Mouse (Mus musculus): ENCODE data around the gene Gtf3a. TPM values are rescaled to one million over a fixed set of nuclear protein-coding genes. Genes with fewer than 3 reads are reported as not detected.

Gene Gtf3a
- total RNA-seq, 4 experiments from 2014 or later = 20.9 to 24.1 (median 22.4) TPM

DNA sequence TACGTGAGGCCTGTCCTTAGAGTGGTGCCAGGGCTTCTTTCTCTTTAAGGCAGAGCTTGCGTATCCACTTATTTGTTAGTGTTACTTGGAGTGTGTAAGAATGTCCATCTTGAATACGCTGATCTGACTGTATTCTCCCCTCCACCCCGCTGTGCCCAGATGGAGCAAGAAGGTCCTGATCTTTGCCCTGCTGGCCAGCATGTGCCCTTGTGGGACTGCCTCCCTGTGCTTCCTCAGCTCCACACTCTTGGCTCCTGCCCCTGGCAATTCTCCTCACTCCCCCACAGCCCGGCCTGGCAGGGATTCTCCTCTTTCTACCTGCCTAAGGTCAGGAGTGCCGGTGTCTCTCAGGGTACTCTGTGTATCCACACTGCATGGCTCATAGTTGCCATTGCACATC lies 32.9 kb downstream of the Gtf3a start:
- DNase-seq (ENCODE audit: low spot score in 2 of 2) = no peak

DNA sequence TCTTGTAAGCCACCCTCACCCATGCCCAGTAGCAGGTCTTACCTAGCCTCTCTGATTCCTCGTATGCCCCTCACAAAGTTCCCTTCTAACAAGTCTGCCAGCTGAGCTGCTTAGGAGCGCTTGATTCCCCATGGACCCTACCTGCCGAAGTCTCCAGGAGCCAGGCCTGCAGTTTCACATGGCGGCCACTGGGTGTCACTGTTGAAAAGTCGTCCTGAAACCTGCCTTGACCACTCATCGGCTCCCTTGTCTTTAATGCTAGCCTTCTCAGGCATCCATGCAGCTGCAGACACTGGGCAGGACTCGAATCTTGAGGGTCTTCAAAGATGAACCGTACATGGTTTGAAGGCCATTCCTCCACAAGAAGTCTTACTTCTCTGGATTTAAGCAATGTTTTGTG lies 34.8 kb downstream of the Gtf3a start:
- peak in 1 of 2 experiments; percentile 42 for DNase-seq (ENCODE audit: low spot score in 2 of 2)

DNA sequence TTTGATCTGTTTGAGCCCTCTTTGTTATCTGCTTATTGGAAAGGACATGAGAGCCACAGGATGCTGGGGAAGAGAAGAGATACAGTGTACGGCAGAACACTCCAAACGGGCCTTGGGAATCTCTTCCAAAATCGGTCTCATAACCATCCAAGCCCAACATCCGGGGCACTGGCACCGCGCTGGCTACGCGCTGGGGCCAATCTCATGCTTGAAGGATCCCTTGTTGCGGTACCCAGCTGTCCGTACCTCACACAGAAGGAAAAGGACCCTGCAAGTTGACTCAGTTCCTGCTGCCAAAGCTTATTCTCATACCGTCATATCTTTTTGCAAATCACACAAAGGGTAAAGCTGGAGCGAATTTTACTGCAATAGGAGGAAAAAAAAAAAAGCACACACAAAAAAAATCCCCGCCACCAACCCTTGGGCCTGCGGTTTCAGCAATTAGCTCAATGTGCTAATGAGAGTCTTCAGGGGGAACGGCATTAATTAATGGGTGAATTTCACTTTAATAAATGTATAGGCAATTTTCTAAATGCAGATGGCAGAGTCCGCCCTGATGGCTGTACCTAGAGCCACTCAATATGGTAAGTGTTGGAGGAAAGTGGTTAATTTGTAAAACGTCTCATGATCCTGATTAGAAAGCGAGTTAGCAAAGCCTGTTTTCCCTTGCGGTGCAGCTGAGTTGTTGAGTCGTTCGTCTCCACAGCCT lies 37.4 kb downstream of the Gtf3a start:
- DNase-seq (ENCODE audit: low spot score in 2 of 2) = no peak

DNA sequence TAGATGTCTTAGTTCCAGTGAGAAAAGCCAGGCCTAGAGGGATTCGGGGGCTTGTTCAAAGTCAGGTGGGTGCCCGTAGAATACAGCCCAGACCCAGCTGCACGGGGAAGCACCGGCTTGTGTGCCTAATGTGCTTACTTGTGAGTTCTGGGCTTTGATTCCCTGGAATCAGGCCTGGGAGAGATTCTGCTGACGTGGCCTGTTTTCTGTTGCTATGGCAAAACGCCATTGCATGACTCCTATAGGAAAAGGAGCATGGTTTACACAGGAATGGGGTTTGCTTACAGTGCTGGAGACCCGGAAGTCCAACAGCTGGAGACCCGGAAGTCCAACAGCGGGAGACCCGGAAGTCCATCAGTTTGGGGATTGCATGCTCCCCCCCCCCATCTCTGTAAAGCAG lies 39.1 kb downstream of the Gtf3a start:
- no peak for DNase-seq (ENCODE audit: low spot score in 2 of 2)

DNA sequence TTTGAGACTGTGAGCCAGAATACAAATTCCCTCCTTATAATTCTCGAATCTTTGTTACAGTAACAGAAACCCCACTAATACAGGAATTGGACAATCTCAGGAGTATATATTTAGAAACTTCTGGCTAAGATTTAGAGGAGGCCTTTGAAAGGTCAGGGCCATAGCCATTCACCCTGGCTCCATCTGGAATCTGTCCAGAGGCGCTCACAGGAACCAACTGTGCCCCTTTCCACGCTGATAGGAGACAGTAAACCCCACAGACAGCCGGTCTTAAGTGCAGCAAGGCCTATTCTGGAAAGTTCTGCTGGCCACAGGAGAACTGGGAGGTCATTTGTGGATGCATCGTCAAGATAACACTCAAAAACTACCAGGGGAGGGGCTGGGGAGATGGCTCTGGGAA lies 40.6 kb downstream of the Gtf3a start:
- DNase-seq (ENCODE audit: low spot score in 2 of 2) = no peak

DNA sequence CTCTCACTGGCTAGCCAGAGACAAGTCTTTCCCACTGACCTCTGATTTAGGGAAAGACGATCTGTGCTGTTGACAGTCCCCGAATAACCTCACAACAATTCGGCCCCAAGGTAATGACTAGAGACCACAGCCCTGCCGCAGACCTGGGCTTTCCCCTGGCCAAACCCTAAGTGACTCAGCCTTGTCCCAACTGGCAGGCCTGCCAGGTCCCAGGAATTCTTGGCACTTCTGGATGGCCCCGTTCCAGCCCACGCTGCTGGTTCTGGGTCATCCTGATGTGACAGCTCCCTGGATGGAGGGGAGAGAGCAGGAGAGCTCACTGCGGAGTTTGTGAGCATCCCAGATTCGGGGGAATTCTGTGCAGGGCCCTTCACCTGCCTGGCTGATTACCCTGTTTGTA lies 45.1 kb downstream of the Gtf3a start:
- DNase-seq (ENCODE audit: low spot score in 2 of 2) = peak in 1 of 2 experiments; percentile 22

DNA sequence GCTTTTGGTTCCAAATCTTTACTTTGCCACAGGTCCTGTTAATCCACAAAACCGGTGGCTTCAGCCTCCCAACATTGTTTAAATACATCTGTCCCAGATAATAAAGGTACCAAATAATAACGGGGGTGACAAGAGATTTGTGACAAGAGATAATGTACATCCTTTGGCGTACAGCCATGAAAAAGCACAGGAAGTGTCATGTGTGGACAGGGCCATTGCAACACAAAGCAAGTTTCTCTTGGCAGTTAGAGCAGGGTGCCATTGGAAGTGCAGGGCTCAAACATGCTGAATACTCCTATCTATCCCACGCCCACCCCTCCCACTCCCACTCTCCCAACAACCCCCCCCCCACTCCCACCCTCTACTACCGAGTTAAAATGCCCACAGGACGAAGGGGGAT lies 46.5 kb downstream of the Gtf3a start:
- no peak for DNase-seq (ENCODE audit: low spot score in 2 of 2)

DNA sequence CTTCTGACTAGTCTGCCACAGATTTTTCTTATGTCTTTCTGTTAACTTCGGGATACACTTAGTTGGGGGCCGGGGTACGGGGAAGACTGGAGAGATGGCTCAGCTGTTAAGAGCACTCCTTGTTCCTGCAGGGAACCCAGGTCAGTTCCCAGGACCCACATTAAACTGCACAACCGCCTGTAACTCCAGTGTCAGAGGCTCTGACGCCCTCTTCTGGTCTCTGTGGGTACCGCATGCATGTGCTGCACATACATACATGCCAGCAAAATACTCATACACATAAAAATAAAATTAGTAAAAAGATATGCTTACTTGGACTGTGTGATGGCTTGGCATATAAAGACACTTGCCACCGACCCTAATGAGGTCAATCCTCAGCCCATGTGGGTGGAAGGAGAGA lies 48.4 kb downstream of the Gtf3a start:
- no peak for DNase-seq (ENCODE audit: low spot score in 2 of 2)

DNA sequence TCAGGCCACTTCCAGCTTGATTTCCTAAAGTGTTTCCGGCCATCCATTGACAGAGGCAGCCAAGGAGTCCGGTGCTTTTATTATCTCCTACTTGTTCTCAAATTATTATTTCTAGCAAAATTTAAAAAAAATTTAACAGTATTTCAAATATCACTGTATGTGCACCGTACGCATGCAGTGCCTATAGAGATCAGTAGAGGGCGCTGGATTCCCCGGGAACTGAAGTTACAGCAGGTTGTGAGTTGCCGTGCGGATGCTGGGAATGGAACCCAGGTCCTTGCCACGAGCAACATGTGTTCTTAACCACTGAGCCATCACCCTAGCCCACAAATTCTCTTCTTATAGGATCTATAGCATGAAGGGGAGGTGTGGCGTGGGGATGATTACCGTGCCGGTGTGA lies 50.3 kb downstream of the Gtf3a start:
- DNase-seq (ENCODE audit: low spot score in 2 of 2) = no peak

DNA sequence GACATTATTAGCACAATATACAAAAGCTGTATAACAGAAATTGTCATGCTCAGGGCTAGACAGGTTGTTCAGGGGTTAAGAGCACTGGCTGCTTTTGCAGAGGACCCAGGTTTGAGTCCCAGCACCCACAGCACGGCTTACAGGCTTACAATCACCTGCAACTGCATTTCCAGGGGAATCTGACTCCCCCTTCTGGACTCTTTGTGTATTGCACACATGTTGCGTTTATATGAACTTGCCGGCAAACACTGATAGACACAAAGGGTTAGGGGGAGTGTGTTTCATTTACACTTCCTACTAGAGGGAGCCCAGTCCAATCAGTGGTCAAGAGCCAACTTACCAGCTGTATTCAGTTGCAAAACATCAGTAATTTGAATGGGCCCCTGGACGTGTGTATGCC lies 52.9 kb downstream of the Gtf3a start:
- DNase-seq (ENCODE audit: low spot score in 2 of 2) = no peak

DNA sequence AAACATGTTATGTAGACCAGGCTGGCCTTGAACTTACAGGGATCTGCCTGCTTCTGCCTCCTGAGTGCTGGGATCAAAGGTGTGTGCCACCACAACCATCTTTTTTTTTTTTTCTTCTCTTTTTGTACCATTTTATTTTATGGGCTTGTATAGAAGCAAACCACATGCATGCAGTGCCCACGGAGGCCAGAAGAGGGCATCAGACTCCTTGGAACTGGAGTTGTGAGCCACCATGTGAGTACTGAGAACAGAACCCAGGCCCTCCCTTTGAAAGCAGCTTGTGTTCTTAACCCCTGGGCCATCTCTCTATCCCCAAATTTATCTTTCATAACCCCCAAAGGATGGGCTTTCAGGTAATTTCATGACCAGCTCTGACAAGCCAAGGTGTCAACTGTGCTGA lies 54.8 kb downstream of the Gtf3a start:
- no peak for DNase-seq (ENCODE audit: low spot score in 2 of 2)

Other genes starting within 250 kb of the Gtf3a start
- 10 to 100 TPM; 52.3 to 61.4 (median 57.4) TPM for gene Usp12, start 153.7 kb upstream of the Gtf3a start, total RNA-seq (2022)
- 100 to 1,000 TPM; 157 to 258 (median 206) TPM for gene Rpl21, start 115.8 kb upstream of the Gtf3a start, total RNA-seq (2022)
- gene Rasl11a, start 103.6 kb upstream of the Gtf3a start, total RNA-seq (2022) = 10 to 100 TPM; 10.8 to 15.0 (median 11.9) TPM
- gene Mtif3, start 15.1 kb downstream of the Gtf3a start, total RNA-seq (2022) = 10 to 100 TPM; 17.7 to 20.4 (median 20.0) TPM
- 1 to 10 TPM; 5.8 to 7.2 (median 6.5) TPM for gene Lnx2, start 127.9 kb downstream of the Gtf3a start, total RNA-seq (2022)
- 10 to 100 TPM; 65.2 to 70.8 (median 66.7) TPM for gene Polr1d, start 128.4 kb downstream of the Gtf3a start, total RNA-seq (2022)
- under 1 TPM; 0.26 to 0.58 (median 0.37) TPM for gene Gsx1, start 240.0 kb downstream of the Gtf3a start, total RNA-seq (2022)